Mouse (Mus musculus) gastrocnemius, postnatal 14 days (tissue): Measurements from ENCODE around the gene Slc26a1. TPM values are rescaled to one million over a fixed set of nuclear protein-coding genes. Genes with fewer than 3 reads are reported as not detected.
A peak's percentile ranks its signal among the peaks of the same experiment; 100 is the strongest.

Source experiments
- DNase-seq: peaks from one replicate; pipeline ENCODE4 v3.0.0; 2021; ENCODE audit warnings: mixed read lengths
- intact Hi-C: fragments of 180-260 bp; cut with DNase I; formaldehyde crosslinking; loops from one replicate; pipeline ENCODE4 v1.15.1; 2025; ENCODE audit warnings: low total_unique reads
- total RNA-seq, 2 experiments: library from RNA; stranded (reverse); gene quantifications; 2 replicates each; pipeline ENCODE4 v1.2.3; 2021

Gene Slc26a1
- total RNA-seq, 2 experiments from 2014 or later: not detected

DNA sequence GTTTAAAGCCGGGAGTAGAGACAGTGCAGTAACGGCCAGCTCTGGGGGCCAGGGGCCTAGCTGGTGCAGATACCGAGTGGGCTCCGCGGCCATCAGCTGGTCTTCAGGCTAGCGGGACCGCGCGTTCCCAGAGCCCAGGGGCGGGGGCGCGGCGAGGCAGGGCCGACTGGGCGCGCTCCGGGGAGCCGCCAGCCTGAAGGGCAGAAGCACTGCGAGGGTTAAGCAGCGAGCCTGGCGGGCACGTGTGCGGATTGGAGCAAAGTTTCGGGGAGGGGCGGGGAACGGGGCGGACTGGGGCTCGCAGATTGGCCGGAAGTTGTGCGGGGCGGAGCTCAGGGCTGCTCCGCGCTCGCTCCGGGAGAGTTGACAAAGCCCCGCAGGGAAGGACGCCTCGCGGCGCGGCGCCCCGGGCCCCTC is 18.5 kb upstream of the Slc26a1 start:
- intact Hi-C loops: loop anchor here (5.0 kb wide), 1 partner anchor 33 kb away; no protein-coding TSS in a partner anchor
- peak; percentile 91 for DNase-seq

DNA sequence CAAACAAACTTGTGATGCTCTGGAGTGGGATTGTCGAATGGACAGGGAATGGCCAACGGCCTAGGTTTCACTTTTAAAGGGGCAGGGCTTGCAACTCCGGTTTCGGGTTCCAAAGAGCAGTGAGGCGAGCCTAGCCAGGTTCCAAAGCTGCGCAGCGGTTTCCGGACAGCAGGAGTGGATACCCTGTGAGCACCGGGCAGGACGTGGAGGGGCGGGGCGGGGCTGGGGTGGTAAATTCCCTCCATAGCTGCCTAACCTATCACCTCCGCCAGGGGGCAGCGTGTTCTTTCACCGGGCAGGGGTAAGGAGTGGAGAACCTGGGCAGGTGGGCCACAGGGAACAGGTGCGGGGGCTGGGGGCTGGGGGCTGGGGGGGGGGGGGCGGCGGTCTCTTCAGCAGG is 16.9 kb upstream of the Slc26a1 start, which contains the start of gene Fgfrl1:
Gene Fgfrl1 (plus strand): TSS at position 112 of the 400 bp plus-strand sequence.
- peak; percentile 59 for DNase-seq
- intact Hi-C loops: loop anchor here (5.0 kb wide), 1 partner anchor 35 kb away; no protein-coding TSS in a partner anchor

DNA sequence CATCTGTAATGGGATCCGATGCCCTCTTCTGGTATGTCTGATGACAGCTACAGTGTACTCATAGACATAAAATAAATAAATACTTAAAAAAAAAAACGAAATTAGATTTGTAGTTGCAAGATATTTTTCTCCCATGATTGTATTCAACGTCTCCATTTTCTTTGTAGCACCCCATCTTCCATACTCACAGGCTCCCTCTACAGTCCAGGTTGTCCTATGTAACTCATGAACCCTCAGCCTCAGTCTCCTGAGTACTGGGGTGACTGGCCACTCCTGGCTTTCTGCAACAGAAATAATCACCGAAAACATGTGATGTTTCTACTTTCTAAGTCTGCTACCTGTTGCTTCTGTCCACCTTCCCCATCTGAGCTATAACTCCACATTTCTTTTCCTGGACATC is 15.8 kb upstream of the Slc26a1 start:
- intact Hi-C loops: loop anchor here (5.0 kb wide), 1 partner anchor 36 kb away; no protein-coding TSS in a partner anchor
- DNase-seq: no peak

DNA sequence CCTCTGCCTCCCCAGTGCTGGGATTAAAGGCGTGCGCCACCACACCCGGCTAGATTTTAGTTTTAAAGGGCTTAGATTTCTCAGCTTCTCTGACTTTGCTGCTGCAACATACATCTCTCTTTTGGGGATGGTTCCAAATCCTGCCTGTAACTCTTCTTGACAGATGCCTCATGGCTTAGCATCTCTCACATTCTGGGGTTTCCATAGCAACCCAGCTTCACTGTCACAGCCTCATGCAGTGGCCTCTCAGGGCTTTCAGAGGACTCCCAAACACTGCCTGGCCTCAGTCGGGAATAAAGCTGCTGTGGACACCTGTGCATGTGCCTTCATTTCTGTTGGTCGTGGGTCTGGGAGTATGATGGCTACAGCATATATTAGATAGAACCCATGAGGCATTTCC is 13.7 kb upstream of the Slc26a1 start:
- intact Hi-C loops: no loop called here
- DNase-seq: no peak

DNA sequence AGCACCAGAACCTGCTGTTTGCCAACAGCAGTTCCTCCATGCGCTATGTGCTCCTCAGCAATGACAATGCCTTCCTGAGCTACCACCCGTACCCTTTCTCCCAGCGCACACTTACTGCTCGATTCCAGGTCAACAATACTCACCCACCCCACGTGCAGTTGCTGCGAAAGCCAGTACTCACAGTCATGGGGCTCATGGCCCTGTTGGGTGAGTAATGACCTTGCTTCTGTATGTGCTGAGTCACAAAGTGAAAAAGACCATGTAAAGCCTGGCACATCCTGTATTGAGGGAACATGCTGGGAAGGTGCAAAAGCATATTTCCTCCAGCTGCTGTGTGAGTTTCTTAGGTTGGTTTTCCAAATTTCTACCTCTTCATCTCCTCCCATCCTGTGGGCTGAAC is 5.5 kb upstream of the Slc26a1 start:
- intact Hi-C loops: no loop called here
- no peak for DNase-seq

DNA sequence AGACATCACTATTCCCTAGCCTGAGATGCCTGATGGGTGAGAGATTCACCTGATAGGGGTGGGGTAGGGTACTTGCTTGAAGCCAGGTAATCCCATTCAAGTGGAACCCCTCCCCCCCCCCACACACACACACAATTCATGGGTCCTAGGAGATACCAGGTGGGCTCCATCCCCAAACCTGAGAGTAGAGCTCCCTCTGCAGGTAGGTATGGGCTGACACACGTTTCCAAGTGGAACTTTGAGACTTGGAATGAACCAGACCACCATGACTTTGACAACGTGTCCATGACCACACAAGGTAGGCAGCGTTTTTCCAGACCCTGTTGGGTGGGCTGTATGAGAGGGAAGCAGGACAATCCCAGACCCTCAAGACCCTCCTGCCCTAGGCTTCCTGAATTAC is 4.5 kb upstream of the Slc26a1 start:
- intact Hi-C loops: no loop called here
- DNase-seq: no peak

DNA sequence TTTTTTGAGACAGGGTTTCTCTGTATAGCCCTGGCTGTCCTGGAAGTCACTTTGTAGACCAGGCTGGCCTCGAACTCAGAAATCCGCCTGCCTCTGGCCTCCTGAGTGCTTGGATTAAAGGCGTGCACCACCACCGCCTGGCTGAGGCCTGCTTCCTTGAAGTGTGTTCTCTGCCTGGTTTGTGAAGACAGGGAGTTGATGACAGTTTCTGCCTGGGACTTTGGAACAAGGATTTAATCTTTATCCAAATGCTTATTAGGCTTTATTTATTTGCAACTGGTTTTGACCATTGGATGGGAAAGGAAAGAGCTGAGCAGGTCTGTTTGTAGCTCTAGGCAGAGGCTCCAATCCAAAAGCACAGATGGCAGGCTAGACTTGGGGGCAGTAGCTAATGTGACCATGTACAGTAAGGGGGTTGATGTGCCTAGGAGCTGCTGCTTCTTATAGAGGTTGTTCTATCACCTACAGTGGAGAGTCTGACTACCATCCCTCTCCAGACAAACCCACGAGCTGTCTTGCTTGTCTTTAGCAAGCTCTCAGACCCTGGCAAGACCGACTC is 3.0 kb upstream of the Slc26a1 start:
- intact Hi-C loops: no loop called here
- DNase-seq: no peak

DNA sequence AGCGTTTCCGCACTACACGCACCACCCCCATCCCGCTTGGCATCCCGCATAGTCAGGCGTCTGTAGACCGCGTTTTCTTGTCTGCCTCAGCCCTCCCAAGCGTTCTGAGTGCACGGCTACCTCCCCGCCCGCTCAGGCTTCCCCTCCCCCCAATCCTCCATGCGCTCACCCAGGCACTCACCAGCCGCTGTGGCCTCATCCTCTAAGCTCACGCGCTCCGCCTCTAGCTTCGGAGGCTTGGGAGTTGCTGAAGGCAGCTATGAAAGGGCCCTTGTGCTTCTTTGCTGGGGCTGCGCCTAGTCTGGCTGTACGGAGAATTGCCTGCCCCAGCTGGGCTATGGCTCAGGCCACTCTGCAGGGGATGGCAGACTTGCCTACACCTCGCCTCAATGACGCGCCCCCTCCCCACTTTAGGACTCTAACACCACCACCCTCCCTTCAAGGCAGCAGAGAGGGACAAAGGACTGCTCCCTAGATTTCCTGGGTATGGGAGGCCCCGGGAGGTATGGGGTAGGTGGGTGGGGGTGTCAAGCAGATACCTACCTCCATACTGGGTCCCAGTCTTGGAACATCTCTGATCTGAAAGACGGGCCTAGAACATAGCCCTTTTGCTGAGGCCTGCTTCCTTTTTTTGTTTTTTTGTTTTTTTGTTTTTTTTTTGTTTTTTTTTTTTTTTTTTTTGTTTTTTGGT is 2.4 kb upstream of the Slc26a1 start:
- intact Hi-C loops: no loop called here
- DNase-seq: peak; percentile 43

DNA sequence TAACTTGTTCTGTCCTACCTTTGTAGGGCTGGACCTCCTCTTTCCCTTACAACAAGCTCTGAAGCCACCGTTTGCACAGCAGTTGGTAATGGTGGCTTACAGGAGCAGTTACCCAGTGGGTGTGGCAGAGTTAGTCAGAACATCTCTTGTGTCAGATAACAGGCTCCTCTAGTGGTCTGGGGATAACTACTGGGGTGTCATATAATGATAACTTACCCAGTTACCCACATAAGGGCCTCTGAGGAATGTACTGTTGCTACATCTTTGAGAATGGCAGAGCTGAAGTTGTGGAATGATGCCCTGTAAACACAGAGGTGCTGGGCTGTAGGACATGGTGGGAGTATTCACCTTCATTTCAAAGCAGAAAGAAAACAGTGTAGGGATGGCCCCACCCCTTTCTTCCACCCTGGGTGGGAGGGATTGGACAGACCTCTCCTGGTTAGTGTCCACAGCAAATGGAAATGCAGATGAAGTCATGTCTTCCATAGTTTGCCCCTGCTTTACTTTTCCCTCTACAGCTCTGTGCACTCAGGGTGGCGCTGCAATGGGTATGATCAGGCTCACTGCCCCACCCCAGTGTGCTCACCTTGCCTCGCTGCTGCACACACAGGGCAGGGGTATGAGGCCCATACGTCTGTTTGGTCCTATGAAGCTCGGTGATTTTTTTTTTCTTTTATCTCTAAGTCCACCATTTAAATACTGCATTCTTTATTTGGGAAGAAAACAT is 1.6 kb upstream of the Slc26a1 start:
- no peak for DNase-seq
- intact Hi-C loops: no loop called here

DNA sequence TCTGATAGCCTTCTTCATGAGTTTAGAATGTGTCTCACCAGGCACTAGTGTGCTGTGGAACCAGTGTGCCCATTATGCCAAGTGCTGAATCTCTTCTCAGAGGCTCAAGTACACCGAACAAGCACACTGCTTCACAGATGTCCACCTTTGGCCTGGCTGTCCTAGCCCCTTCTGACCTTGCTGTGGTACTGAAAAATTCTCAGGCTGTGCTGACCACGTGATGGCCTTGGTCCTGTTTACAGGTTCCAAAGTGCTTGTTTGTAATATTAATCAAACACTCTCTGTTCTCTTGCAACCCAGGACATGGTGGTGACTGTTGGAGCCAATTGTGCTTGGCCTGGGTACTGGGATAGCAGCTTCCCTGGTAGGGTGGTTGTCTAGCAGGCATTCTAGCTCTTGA is 745 bp downstream of the Slc26a1 start:
- intact Hi-C loops: loop anchor here (5.0 kb wide), 1 partner anchor 53 kb away; no protein-coding TSS in a partner anchor
- DNase-seq: no peak

DNA sequence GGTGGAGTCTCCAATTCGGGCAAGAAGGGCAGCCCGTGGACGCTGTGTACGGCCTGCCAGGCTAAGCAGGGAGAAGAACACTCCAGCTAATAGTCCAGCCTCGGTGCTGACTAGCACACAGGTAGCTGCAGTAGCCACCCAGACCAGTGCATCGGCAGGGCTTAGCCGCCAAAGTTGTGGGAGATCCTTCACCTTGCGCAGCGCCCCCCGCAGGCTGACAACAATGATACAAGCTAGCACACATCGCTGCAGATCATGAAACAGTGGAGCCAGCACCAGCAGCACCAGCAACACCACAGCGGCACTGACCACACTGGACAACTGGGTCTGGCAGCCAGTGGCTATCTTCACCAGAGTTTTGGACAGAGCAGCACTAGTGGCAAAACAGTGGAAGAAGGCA is 3.6 kb downstream of the Slc26a1 start:
- DNase-seq: no peak
- intact Hi-C loops: loop anchor here (5.0 kb wide), 1 partner anchor 56 kb away; no protein-coding TSS in a partner anchor

DNA sequence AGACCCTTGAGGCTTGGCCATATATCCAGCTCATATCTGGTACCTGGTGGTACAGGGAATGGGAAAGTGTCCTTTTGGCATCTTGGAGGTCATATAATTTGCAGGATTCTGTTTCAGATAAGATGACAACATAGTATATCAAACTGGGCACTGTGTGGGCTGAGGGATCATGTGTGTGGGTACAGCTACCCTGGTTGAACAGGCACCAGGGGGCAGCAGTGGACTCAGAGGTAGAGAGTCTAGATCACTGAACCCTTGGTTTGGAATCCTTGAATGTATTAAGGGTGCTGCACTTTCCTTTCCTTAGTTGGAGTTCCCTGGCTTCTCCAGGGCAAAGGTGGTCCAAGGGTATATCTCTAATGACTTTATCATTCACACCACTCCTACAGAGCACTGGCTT is 4.6 kb downstream of the Slc26a1 start:
- intact Hi-C loops: loop anchor here (5.0 kb wide), 1 partner anchor 57 kb away; no protein-coding TSS in a partner anchor
- no peak for DNase-seq

DNA sequence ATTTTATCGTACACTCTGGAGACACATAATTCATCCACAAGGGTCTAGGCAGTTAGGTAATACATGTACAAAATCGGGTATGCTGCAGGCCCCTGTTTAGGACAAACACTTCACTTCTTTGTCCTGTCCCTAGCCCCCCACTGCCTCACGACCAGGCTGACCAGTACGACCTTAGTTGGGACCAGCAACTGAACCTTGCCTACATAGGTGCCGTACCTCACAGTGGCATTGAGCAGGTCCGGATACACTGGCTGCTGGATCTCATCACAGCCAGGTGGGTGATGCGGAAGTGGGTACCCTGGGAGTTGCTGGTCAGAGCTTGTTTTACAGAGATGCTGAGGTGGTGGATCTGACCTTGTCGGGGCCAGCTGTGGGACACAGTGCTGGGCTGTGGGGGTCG is 5.4 kb downstream of the Slc26a1 start:
- intact Hi-C loops: loop anchor here (5.0 kb wide), 1 partner anchor 57 kb away; no protein-coding TSS in a partner anchor
- DNase-seq: no peak

DNA sequence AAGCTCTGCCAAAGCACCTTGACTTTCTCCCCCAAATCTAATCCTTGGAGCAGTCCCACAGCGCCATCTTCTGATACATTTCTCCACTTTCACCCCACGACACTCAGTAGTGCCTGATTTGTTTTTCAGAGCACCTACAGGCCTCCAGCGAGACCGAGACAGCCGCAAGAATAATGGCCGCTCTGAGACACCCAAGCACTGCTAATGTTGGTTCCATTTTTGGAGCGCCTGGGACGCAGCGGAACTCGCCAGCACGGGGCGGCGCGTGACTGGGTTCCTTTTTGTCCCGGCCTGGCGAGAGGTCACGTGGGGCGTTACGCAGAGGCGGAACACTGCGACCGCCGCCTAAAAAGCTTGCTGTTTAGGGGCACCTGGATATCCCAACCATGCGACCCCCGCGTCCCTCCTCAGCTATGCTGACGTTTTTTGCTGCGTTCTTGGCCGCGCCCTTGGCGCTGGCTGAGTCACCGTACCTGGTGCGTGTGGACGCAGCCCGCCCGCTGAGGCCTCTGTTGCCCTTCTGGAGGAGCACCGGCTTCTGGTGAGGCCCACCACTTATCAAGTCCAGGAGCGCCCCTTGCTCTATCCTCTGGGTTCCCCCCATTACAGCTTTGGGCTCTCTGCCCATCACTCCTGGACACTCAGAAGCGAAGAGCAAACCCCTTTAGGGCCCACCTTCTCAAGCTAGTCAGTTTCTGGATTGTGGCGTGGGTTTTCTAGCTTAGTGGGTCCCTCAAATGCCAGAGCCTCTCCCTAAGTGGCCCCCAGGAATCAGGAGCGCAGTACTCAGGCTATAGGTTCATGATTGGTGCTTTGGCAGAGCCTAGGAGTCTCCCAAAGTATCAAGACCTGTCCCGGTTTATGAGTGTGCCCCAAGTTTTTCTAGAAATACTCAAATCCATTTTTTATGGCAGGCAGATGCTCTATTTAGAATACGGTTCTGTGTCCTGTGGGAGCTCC is 6.1 kb downstream of the Slc26a1 start, which contains the start of gene Dgkq:
Gene Dgkq (minus strand): TSS at position 696 of the 960 bp plus-strand sequence.
- DNase-seq: peak; percentile 88
- intact Hi-C loops: no loop called here

DNA sequence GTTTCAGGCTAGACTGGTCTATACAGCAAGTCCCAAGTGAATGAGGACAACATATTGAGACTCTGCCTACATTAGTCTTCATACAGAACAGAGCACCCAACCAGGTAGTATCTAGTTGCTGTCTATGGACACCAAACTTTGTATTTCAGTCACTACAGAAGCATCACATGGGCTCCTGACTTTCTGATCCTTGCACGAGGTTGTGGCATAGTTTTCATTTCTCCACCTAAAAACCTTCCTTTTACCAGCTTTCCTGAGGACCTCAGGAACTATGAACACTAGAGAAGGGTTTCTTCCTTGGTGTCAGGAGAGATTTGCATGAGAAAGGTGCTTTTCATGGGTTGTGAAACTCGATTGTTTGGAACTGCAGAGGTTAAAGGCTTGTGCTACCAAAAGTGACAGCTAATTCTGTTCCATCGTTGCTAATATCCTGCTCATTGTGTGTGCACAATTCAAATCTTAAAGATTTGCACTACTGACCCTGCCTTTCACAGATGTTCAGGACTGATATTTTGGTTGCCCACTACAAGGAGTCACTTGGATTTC is 6.9 kb downstream of the Slc26a1 start:
- intact Hi-C loops: no loop called here
- DNase-seq: no peak

DNA sequence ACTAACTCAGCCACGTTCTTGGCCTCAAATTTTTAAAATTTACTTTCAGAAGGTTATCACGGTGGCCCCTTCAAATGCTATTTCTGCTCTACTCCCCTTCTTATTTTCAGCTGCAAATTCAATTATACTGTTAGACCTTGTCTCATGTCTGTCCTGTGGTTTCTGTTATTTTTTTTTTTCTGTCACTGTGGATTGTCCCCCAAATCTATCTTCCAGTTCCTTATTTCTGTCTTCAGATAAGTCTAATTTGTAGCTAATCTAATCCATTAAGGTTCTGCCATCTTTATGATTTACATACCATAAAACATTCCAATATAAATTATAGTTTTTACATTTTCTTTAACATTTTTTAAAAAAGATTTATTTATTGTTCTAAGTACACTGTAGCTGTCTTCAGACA is 8.0 kb downstream of the Slc26a1 start:
- intact Hi-C loops: no loop called here
- no peak for DNase-seq

DNA sequence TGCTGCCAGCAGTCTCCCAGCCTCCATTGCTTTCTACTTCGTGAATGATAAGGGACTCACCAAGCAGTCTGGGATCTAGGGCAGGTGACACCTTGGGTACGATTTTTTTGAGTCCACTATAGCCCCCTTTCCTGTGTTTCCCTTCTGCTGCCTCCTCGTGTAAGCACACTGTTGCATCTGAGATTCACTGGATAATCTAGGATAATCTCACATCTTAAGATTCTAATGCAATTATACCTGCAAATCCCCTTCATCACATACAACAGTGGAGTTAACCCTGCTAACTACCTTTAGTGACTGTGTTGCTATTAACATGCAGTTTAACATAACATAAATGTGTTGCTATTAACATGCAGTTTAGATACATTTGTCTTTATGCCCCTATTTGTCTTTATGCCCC is 10.3 kb downstream of the Slc26a1 start:
- DNase-seq: no peak
- intact Hi-C loops: no loop called here

DNA sequence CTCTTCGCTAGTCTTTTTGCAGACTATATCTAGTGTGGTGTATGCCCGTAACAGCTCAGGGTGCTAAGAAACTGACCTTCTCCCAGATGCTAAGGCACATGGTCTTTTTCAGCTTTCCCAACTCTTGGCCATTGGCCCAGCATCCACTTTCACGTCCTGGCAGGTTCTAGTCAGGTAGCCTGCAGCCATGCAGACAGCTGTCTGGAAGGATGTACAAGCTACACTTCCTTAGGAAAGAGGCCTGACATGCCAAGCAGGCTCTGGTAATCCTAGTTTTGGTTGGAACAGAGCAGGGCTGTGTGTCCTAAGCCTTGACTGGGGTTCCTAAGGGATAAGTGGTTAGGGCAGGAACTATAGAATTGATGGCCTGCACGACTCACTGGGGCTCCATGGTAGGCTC is 12.6 kb downstream of the Slc26a1 start:
- intact Hi-C loops: no loop called here
- no peak for DNase-seq
